Mouse (Mus musculus) midbrain, embryonic 16.5 days (tissue): Measurements from ENCODE around the gene Dbh. TPM values are rescaled to one million over a fixed set of nuclear protein-coding genes. Genes with fewer than 3 reads are reported as not detected.

Experiments
- ATAC-seq: fragments of 200-750 bp; cut with Nextera tagmentation; 2 replicates; pipeline ENCODE4 v1.8.0; 2017; ENCODE audit warnings: moderate TSS enrichment
- H3K27ac ChIP-seq: fragments of 300-500 bp; sonication (generic); 2 replicates; pipeline ENCODE4 v1.5.1; 2014; ENCODE audit warnings: mild to moderate bottlenecking, low read length, mixed read lengths
- H3K27me3 ChIP-seq: fragments of 300-500 bp; sonication (generic); 2 replicates; pipeline ENCODE4 v1.6.1; 2014; ENCODE audit warnings: low read depth, low read length, mixed read lengths; ENCODE audit not compliant: control insufficient read depth, insufficient read depth
- H3K36me3 ChIP-seq: fragments of 300-500 bp; sonication (generic); 2 replicates; pipeline ENCODE4 v1.6.1; 2014; ENCODE audit warnings: mild to moderate bottlenecking, low read length, moderate library complexity, mixed read lengths; ENCODE audit not compliant: control insufficient read depth, insufficient read depth
- H3K4me1 ChIP-seq: fragments of 300-500 bp; sonication (generic); 2 replicates; pipeline ENCODE4 v1.6.1; 2014; ENCODE audit warnings: mild to moderate bottlenecking, low read length, mixed read lengths; ENCODE audit not compliant: control insufficient read depth, insufficient read depth
- H3K4me2 ChIP-seq: fragments of 300-500 bp; sonication (generic); 2 replicates; pipeline ENCODE4 v1.6.1; 2014; ENCODE audit warnings: mild to moderate bottlenecking, low read length, mixed read lengths
- H3K4me3 ChIP-seq: fragments of 300-500 bp; sonication (generic); 2 replicates; pipeline ENCODE4 v1.5.1; 2014; ENCODE audit warnings: low read depth, mild to moderate bottlenecking, low read length, moderate library complexity, mixed read lengths
- H3K9ac ChIP-seq: fragments of 300-500 bp; sonication (generic); 2 replicates; pipeline ENCODE4 v1.6.1; 2014; ENCODE audit warnings: low read depth, low read length, mixed read lengths
- H3K9me3 ChIP-seq: fragments of 300-500 bp; sonication (generic); replicated peaks from 2 replicates; pipeline ENCODE4 v1.6.1; 2014; ENCODE audit warnings: mild to moderate bottlenecking, low read length, mixed read lengths; ENCODE audit not compliant: control insufficient read depth, poor library complexity, severe bottlenecking
- WGBS: fragments of 180-500 bp; shearing (Covaris S2); extraction: QIAGEN DNeasy Blood & Tissue Kit; methylation state at CpG from one replicate; pipeline ENCODE4 v1.1.7; 2014; 5-methylcytosine and 5-hydroxymethylcytosine counted together
- polyA plus RNA-seq: library from polyadenylated mRNA; unstranded; fragments of >200 nt; fragmentation: Nextera tagmentation; extraction: Ambion mirVana; gene quantifications from 2 replicates; pipeline ENCODE4 v1.2.1, GENCODE M21; 2015

Gene Dbh
- polyA plus RNA-seq, 1 experiment from 2014 or later: 0.88 TPM

GRCm38 (mm10) chr2:27154466-27155185, 10.4 kb upstream of the Dbh start:
- Histone ChIP-seq H3K4me2 (no peak overlapping the region), H3K9ac (no peak overlapping the region), H3K4me3 (no peak overlapping the region), H3K9me3 (no peaks in the 10 kb centered on the region), H3K27ac (no peak overlapping the region), H3K36me3 (no peaks in the 10 kb centered on the region), H3K27me3 (no peaks in the 10 kb centered on the region), H3K4me1 (peaks cover 4% of the 10 kb centered on the region; the same call in 1 of the 2 replicates)
- no peak for ATAC-seq
- 63% methylated on average over 10 of the region's 10 CpGs for WGBS

- ATAC-seq: no peak
Measured at GRCm38 (mm10) chr2:27156596-27156995, 8.4 kb upstream of the Dbh start.

GRCm38 (mm10) chr2:27161526-27161925, 3.5 kb upstream of the Dbh start:
- no peak for ATAC-seq

More at GRCm38 (mm10) chr2:27156596-27156995, 8.4 kb upstream of the Dbh start:
- no peak overlapping the region for H3K9ac ChIP-seq
- no peak overlapping the region for H3K27ac ChIP-seq
- H3K4me1 ChIP-seq: 0 out of 2 replicates have a peak, but pooled peaks cover 4% of the 10 kb centered on the region
- H3K4me2 ChIP-seq: no peak overlapping the region
- H3K9me3 ChIP-seq: no peaks in the 10 kb centered on the region
- H3K4me3 ChIP-seq: no peak overlapping the region
- no peaks in the 10 kb centered on the region for H3K27me3 ChIP-seq
- WGBS: 34% methylated on average over 6 of the region's 6 CpGs
- no peaks in the 10 kb centered on the region for H3K36me3 ChIP-seq

GRCm38 (mm10) chr2:27162656-27163055, 2.4 kb upstream of the Dbh start:
- 50% methylated on average over 11 of the region's 11 CpGs for WGBS
- Histone ChIP-seq H3K27me3 (no peaks in the 10 kb centered on the region), H3K4me2 (no peak overlapping the region), H3K9ac (no peak overlapping the region), H3K4me1 (no peaks in the 10 kb centered on the region), H3K36me3 (no peaks in the 10 kb centered on the region), H3K9me3 (no peaks in the 10 kb centered on the region), H3K27ac (no peak overlapping the region), H3K4me3 (no peak overlapping the region)
- ATAC-seq: no peak

More at GRCm38 (mm10) chr2:27161526-27161925, 3.5 kb upstream of the Dbh start:
- 85% methylated on average over 2 of the region's 2 CpGs for WGBS
- no peak overlapping the region for H3K4me3 ChIP-seq
- H3K4me1 ChIP-seq: no peaks in the 10 kb centered on the region
- H3K9me3 ChIP-seq: no peaks in the 10 kb centered on the region
- H3K27me3 ChIP-seq: no peaks in the 10 kb centered on the region
- no peak overlapping the region for H3K4me2 ChIP-seq
- H3K36me3 ChIP-seq: no peaks in the 10 kb centered on the region
- no peak overlapping the region for H3K9ac ChIP-seq
- H3K27ac ChIP-seq: no peak overlapping the region

- H3K9ac ChIP-seq: no peak overlapping the region
- H3K36me3 ChIP-seq: no peaks in the 10 kb centered on the region
- 66% methylated on average over 5 of the region's 5 CpGs for WGBS
- H3K27me3 ChIP-seq: no peaks in the 10 kb centered on the region
- ATAC-seq: no peak
- no peaks in the 10 kb centered on the region for H3K4me1 ChIP-seq
- no peak overlapping the region for H3K4me2 ChIP-seq
- no peak overlapping the region for H3K4me3 ChIP-seq
- H3K9me3 ChIP-seq: no peaks in the 10 kb centered on the region
- H3K27ac ChIP-seq: no peak overlapping the region
Measured at GRCm38 (mm10) chr2:27163851-27164250, 1.2 kb upstream of the Dbh start.

- H3K4me2 ChIP-seq: no peak overlapping the region
- no peaks in the 10 kb centered on the region for H3K27me3 ChIP-seq
- no peak overlapping the region for H3K9ac ChIP-seq
- no peaks in the 10 kb centered on the region for H3K9me3 ChIP-seq
- H3K4me3 ChIP-seq: no peak overlapping the region
- WGBS: 80% methylated on average over 2 of the region's 2 CpGs
- H3K4me1 ChIP-seq: no peaks in the 10 kb centered on the region
- no peaks in the 10 kb centered on the region for H3K36me3 ChIP-seq
- H3K27ac ChIP-seq: no peak overlapping the region
- no peak for ATAC-seq
Measured at GRCm38 (mm10) chr2:27166074-27166473, 1.0 kb downstream of the Dbh start.

- ATAC-seq: no peak
- H3K4me3 ChIP-seq: no peak overlapping the region
- no peaks in the 10 kb centered on the region for H3K36me3 ChIP-seq
- H3K27me3 ChIP-seq: no peaks in the 10 kb centered on the region
- H3K27ac ChIP-seq: no peak overlapping the region
- 18% methylated on average over 2 of the region's 2 CpGs for WGBS
- no peak overlapping the region for H3K4me2 ChIP-seq
- H3K4me1 ChIP-seq: no peaks in the 10 kb centered on the region
- 0 out of 2 replicates have a peak overlapping the region, but pooled peaks have one; percentile 4 for H3K9ac ChIP-seq
- H3K9me3 ChIP-seq: no peaks in the 10 kb centered on the region
Measured at GRCm38 (mm10) chr2:27166999-27167398, 2.0 kb downstream of the Dbh start.

- H3K27me3 ChIP-seq: no peaks in the 10 kb centered on the region
- no peak for ATAC-seq
- H3K9ac ChIP-seq: no peak overlapping the region
- no peaks in the 10 kb centered on the region for H3K36me3 ChIP-seq
- no peaks in the 10 kb centered on the region for H3K9me3 ChIP-seq
- no peak overlapping the region for H3K4me3 ChIP-seq
- H3K4me1 ChIP-seq: peaks cover 2% of the 10 kb centered on the region; the same call in 1 of the 2 replicates
- no peak overlapping the region for H3K4me2 ChIP-seq
- no peak overlapping the region; the same call in 1 of the 2 replicates for H3K27ac ChIP-seq
- 62% methylated on average over 2 of the region's 2 CpGs for WGBS
Measured at GRCm38 (mm10) chr2:27174242-27174641, 9.2 kb downstream of the Dbh start.

- Histone ChIP-seq H3K4me1 (peaks cover 2% of the 10 kb centered on the region; the same call in 1 of the 2 replicates), H3K9me3 (no peaks in the 10 kb centered on the region), H3K9ac (no peak overlapping the region), H3K27me3 (no peaks in the 10 kb centered on the region), H3K27ac (no peak overlapping the region), H3K4me3 (no peak overlapping the region), H3K36me3 (no peaks in the 10 kb centered on the region), H3K4me2 (no peak overlapping the region)
- no peak for ATAC-seq
- WGBS: 73% methylated on average over 10 of the region's 10 CpGs
Measured at GRCm38 (mm10) chr2:27175696-27176267, 10.7 kb downstream of the Dbh start.
